Mouse (Mus musculus) kidney, adult 2 months (tissue): Measurements from ENCODE around the gene Adprh.

Experiments
- CTCF ChIP-seq: fragments of 200-500 bp; conservative IDR thresholded peaks from 2 replicates; pipeline ENCODE4 v1.5.1; 2011; ENCODE audit warnings: low read depth, mild to moderate bottlenecking, control low read depth, low read length, moderate library complexity, mixed read lengths; ENCODE audit not compliant: insufficient read depth, insufficient read length
- POLR2A ChIP-seq: fragments of 200-500 bp; IDR thresholded peaks from one replicate; pipeline ENCODE4 v1.6.1; 2011; ENCODE audit warnings: low read depth, low read length, control low read depth

GRCm38 (mm10) chr16:38466089-38466488 is 13.6 kb upstream of the Adprh start:
- TF ChIP-seq CTCF (no peak), POLR2A (no peak)
